Mouse (Mus musculus) ES-Bruce4 (cell line): Measurements from ENCODE around the gene Galnt4. TPM values are rescaled to one million over a fixed set of nuclear protein-coding genes. Genes with fewer than 3 reads are reported as not detected.

ENCODE experiments used
- H3K27ac ChIP-seq: 2 replicates; pipeline ENCODE4 v1.5.1; 2012; ENCODE audit warnings: low read length, inconsistent platforms; ENCODE audit not compliant: insufficient read depth
- H3K27me3 ChIP-seq: 2 replicates; pipeline ENCODE4 v1.6.1; 2012; ENCODE audit warnings: mild to moderate bottlenecking, low read length, inconsistent platforms; ENCODE audit not compliant: control insufficient read depth, poor library complexity, insufficient read depth, severe bottlenecking
- H3K36me3 ChIP-seq: 2 replicates; pipeline ENCODE4 v1.6.1; 2012; ENCODE audit warnings: inconsistent platforms, mild to moderate bottlenecking, low read length, moderate library complexity; ENCODE audit not compliant: control insufficient read depth, poor library complexity, insufficient read depth, severe bottlenecking
- H3K4me1 ChIP-seq: one replicate; pipeline ENCODE4 v1.8.1; 2011; ENCODE audit warnings: low read length; ENCODE audit not compliant: control insufficient read depth, insufficient read depth
- H3K4me3 ChIP-seq: 2 replicates; pipeline ENCODE4 v1.5.1; 2011; ENCODE audit warnings: low read depth, mild to moderate bottlenecking, low read length
- H3K9ac ChIP-seq: 2 replicates; pipeline ENCODE4 v1.6.1; 2012; ENCODE audit warnings: low read depth, mild to moderate bottlenecking, inconsistent platforms; ENCODE audit not compliant: poor library complexity, severe bottlenecking
- H3K9me3 ChIP-seq: replicated peaks from 2 replicates; pipeline ENCODE4 v1.6.1; 2012; ENCODE audit warnings: mild to moderate bottlenecking, low read length, inconsistent platforms; ENCODE audit not compliant: control insufficient read depth, poor library complexity, insufficient read depth, severe bottlenecking
- CTCF ChIP-seq: IDR thresholded peaks from one replicate; pipeline ENCODE4 v1.8.1; 2011; ENCODE audit warnings: low read depth, low read length
- EP300 ChIP-seq: IDR thresholded peaks from 2 replicates; pipeline ENCODE4 v1.6.1; 2011; ENCODE audit warnings: low read depth, low read length; ENCODE audit not compliant: insufficient read depth
- POLR2A ChIP-seq: IDR thresholded peaks from one replicate; pipeline ENCODE4 v1.8.1; 2011; ENCODE audit warnings: low read length; ENCODE audit not compliant: insufficient read depth
- polyA plus RNA-seq: library from polyadenylated mRNA; stranded (reverse); fragments of >200 nt; gene quantifications from 2 replicates; pipeline ENCODE4 v1.2.4, GENCODE M21; 2011; ENCODE audit warnings: low read depth; ENCODE audit not compliant: missing spikeins, insufficient read depth, insufficient read length

Galnt4 gene
- 1.2 and 1.9 TPM in 2 replicates for polyA plus RNA-seq

- Histone ChIP-seq H3K27me3 (no peaks in the 10 kb centered on the region), H3K36me3 (no peaks in the 10 kb centered on the region), H3K4me1 (no peaks in the 10 kb centered on the region), H3K4me3 (peak within 1 kb of the TSS; percentile 73), H3K27ac (no peak within 1 kb of the TSS), H3K9ac (peak within 1 kb of the TSS; percentile 81), H3K9me3 (peaks cover 16% of the 10 kb centered on the region)
- TF ChIP-seq CTCF: no peak
- TF ChIP-seq POLR2A: no peak
- TF ChIP-seq EP300: no peak
These were observed at the start of gene Galnt4 for GRCm38 (mm10) chr10:99107964-99108363. Galnt4 (plus strand) TSS chr10:99108159.

GRCm38 (mm10) chr10:99060588-99060987, 47.4 kb upstream of the Galnt4 start:
- no peak for TF ChIP-seq EP300
- Histone ChIP-seq H3K4me1 (no peaks in the 10 kb centered on the region), H3K9ac (no peak overlapping the region), H3K27me3 (no peaks in the 10 kb centered on the region), H3K4me3 (no peak overlapping the region), H3K9me3 (no peaks in the 10 kb centered on the region; the same call in 1 of the 2 replicates), H3K36me3 (no peaks in the 10 kb centered on the region), H3K27ac (no peak overlapping the region)

- Histone ChIP-seq H3K9ac (no peak overlapping the region), H3K9me3 (no peaks in the 10 kb centered on the region; the same call in 1 of the 2 replicates), H3K27me3 (no peaks in the 10 kb centered on the region), H3K36me3 (no peaks in the 10 kb centered on the region), H3K27ac (no peak overlapping the region), H3K4me1 (no peaks in the 10 kb centered on the region), H3K4me3 (no peak overlapping the region)
- no peak for TF ChIP-seq POLR2A
- TF ChIP-seq EP300: no peak
- TF ChIP-seq CTCF: no peak
These were observed 46.5 kb upstream of the Galnt4 start for GRCm38 (mm10) chr10:99061418-99061817.

GRCm38 (mm10) chr10:99062546-99062945, 45.4 kb upstream of the Galnt4 start:
- TF ChIP-seq POLR2A (no peak), CTCF (no peak), EP300 (no peak)
- H3K4me3 ChIP-seq: no peak overlapping the region
- no peak overlapping the region for H3K9ac ChIP-seq
- H3K27me3 ChIP-seq: no peaks in the 10 kb centered on the region
- H3K27ac ChIP-seq: no peak overlapping the region
- H3K9me3 ChIP-seq: no peaks in the 10 kb centered on the region; the same call in 1 of the 2 replicates
- H3K36me3 ChIP-seq: no peaks in the 10 kb centered on the region
- H3K4me1 ChIP-seq: no peaks in the 10 kb centered on the region

GRCm38 (mm10) chr10:99076113-99076895, 31.7 kb upstream of the Galnt4 start:
- H3K27me3 ChIP-seq: no peaks in the 10 kb centered on the region
- no peaks in the 10 kb centered on the region for H3K4me1 ChIP-seq
- H3K27ac ChIP-seq: no peak overlapping the region
- H3K4me3 ChIP-seq: no peak overlapping the region
- H3K9me3 ChIP-seq: 0 out of 2 replicates have a peak, but pooled peaks cover 5% of the 10 kb centered on the region
- TF ChIP-seq POLR2A (no peak), EP300 (no peak), CTCF (no peak)
- no peaks in the 10 kb centered on the region for H3K36me3 ChIP-seq
- no peak overlapping the region for H3K9ac ChIP-seq

GRCm38 (mm10) chr10:99078621-99079020, 29.3 kb upstream of the Galnt4 start:
- TF ChIP-seq CTCF (no peak), EP300 (no peak), POLR2A (no peak)
- no peaks in the 10 kb centered on the region for H3K36me3 ChIP-seq
- H3K4me1 ChIP-seq: no peaks in the 10 kb centered on the region
- no peak overlapping the region for H3K4me3 ChIP-seq
- H3K27me3 ChIP-seq: no peaks in the 10 kb centered on the region
- H3K9ac ChIP-seq: no peak overlapping the region
- no peak overlapping the region for H3K27ac ChIP-seq
- peaks cover 9% of the 10 kb centered on the region; the same call in 1 of the 2 replicates for H3K9me3 ChIP-seq
